Mouse (Mus musculus) MEL (cell line): ENCODE measurements around the gene Tuft1. TPM values are rescaled to one million over a fixed set of nuclear protein-coding genes. Genes with fewer than 3 reads are reported as not detected.
"Not testable (repeated sequence)": the region's sequence is repeated elsewhere in the genome, so short reads cannot be mapped to it uniquely, and the experiment has no call there.

Experiments
- DNase-seq: peaks from one replicate; pipeline ENCODE4 v3.0.0; 2011; ENCODE audit warnings: low read depth, low spot score
- H3K27ac ChIP-seq: 2 replicates; pipeline ENCODE4 v1.5.1; 2012; ENCODE audit warnings: low read depth, mild to moderate bottlenecking, control low read depth, low read length, moderate library complexity; ENCODE audit not compliant: control insufficient read depth
- H3K27me3 ChIP-seq, 2 experiments: fragments of 150-350 bp in 1 of 2; sonication (generic) in 1 of 2; 2 replicates each; pipeline ENCODE4 v1.6.1; 2012; ENCODE audit warnings: low read length in 2 of 2, mild to moderate bottlenecking in 2 of 2, improper control_type of control experiment in 1 of 2, moderate library complexity in 1 of 2; ENCODE audit not compliant: insufficient read depth in 2 of 2, control insufficient read depth in 1 of 2
- H3K36me3 ChIP-seq, 2 experiments: 2 replicates each; pipeline ENCODE4 v1.6.1; 2012 to 2014; ENCODE audit warnings: low read length in 2 of 2, improper control_type of control experiment in 1 of 2, inconsistent platforms in 1 of 2, mild to moderate bottlenecking in 1 of 2; ENCODE audit not compliant: insufficient read depth in 2 of 2, control insufficient read depth in 1 of 2
- H3K4me1 ChIP-seq, 2 experiments: fragments of 150-350 bp in 1 of 2; sonication (generic) in 1 of 2; 2 replicates each; pipeline ENCODE4 v1.6.1; 2012; ENCODE audit warnings: low read length in 2 of 2, improper control_type of control experiment in 1 of 2, mild to moderate bottlenecking in 1 of 2; ENCODE audit not compliant: insufficient read depth in 2 of 2, control insufficient read depth in 1 of 2
- H3K4me3 ChIP-seq, 2 experiments: fragments of 150-350 bp in 1 of 2; sonication (generic) in 1 of 2; 2 replicates each; pipeline ENCODE4 v1.5.1; 2012; ENCODE audit warnings: low read depth in 2 of 2, low read length in 2 of 2, mild to moderate bottlenecking in 2 of 2, moderate library complexity in 2 of 2, control low read depth in 1 of 2, improper control_type of control experiment in 1 of 2; ENCODE audit not compliant: control insufficient read depth in 1 of 2, insufficient read depth in 1 of 2
- H3K79me2 ChIP-seq: 2 replicates; pipeline ENCODE4 v1.6.1; 2012; ENCODE audit warnings: mild to moderate bottlenecking, low read length, moderate library complexity; ENCODE audit not compliant: control insufficient read depth, poor library complexity, insufficient read depth
- H3K9ac ChIP-seq: 2 replicates; pipeline ENCODE4 v1.6.1; 2012; ENCODE audit warnings: low read depth, mild to moderate bottlenecking, control low read depth, low read length, moderate library complexity; ENCODE audit not compliant: control insufficient read depth, poor library complexity, severe bottlenecking
- H3K9me3 ChIP-seq: fragments of 150-350 bp; sonication (generic); replicated peaks from 2 replicates; pipeline ENCODE4 v1.6.1; 2012; ENCODE audit warnings: mild to moderate bottlenecking, low read length, improper control_type of control experiment, moderate library complexity; ENCODE audit not compliant: insufficient read depth
- BHLHE40 ChIP-seq: IDR thresholded peaks from 2 replicates; pipeline ENCODE4 v1.6.1; 2012; ENCODE audit warnings: low read depth, mild to moderate bottlenecking, inconsistent platforms, low read length, improper control_type of control experiment, borderline replicate concordance
- ELF1 ChIP-seq: IDR thresholded peaks from 2 replicates; pipeline ENCODE4 v1.6.1; 2014; ENCODE audit warnings: low read depth, mild to moderate bottlenecking, inconsistent platforms, low read length, improper control_type of control experiment, moderate library complexity
- SIN3A ChIP-seq: IDR thresholded peaks from 2 replicates; pipeline ENCODE4 v1.6.1; 2012; ENCODE audit warnings: low read length, improper control_type of control experiment, inconsistent platforms
- SMC3 ChIP-seq: IDR thresholded peaks from 2 replicates; pipeline ENCODE4 v1.6.1; 2011; ENCODE audit warnings: low read depth, low read length, improper control_type of control experiment
- TCF12 ChIP-seq: IDR thresholded peaks from 2 replicates; pipeline ENCODE4 v1.6.1; 2014; ENCODE audit warnings: low read depth, mild to moderate bottlenecking, inconsistent platforms, low read length, improper control_type of control experiment, moderate library complexity
- USF1 ChIP-seq: IDR thresholded peaks from 2 replicates; pipeline ENCODE4 v1.6.1; 2014; ENCODE audit warnings: low read depth, mild to moderate bottlenecking, inconsistent platforms, low read length, improper control_type of control experiment, moderate library complexity
- ZNF384 ChIP-seq: IDR thresholded peaks from 2 replicates; pipeline ENCODE4 v1.6.1; 2012; ENCODE audit warnings: low read depth, mild to moderate bottlenecking, inconsistent platforms, low read length, improper control_type of control experiment
- polyA plus RNA-seq, 2 experiments: library from polyadenylated mRNA; stranded (reverse) in 1 of 2; unstranded in 1 of 2; fragments of >175 nt in 1 of 2; fragments of >200 nt in 1 of 2; gene quantifications; 2 replicates each; pipeline versions ENCODE4 v1.2.1 to v1.2.4; 2012; ENCODE audit warnings: low replicate concordance in 2 of 2, low read depth in 1 of 2; ENCODE audit not compliant: insufficient read length in 2 of 2, insufficient read depth in 1 of 2, missing spikeins in 1 of 2
- total RNA-seq: library from RNA; depleted of rRNA; stranded (reverse); fragments of 300-350 nt; gene quantifications from 2 replicates; pipeline ENCODE4 v1.2.3, GENCODE M21; 2012

Gene Tuft1
- total and polyA plus RNA-seq, 3 experiments = 6.6 to 13.5 TPM; not detected in 1

DNA sequence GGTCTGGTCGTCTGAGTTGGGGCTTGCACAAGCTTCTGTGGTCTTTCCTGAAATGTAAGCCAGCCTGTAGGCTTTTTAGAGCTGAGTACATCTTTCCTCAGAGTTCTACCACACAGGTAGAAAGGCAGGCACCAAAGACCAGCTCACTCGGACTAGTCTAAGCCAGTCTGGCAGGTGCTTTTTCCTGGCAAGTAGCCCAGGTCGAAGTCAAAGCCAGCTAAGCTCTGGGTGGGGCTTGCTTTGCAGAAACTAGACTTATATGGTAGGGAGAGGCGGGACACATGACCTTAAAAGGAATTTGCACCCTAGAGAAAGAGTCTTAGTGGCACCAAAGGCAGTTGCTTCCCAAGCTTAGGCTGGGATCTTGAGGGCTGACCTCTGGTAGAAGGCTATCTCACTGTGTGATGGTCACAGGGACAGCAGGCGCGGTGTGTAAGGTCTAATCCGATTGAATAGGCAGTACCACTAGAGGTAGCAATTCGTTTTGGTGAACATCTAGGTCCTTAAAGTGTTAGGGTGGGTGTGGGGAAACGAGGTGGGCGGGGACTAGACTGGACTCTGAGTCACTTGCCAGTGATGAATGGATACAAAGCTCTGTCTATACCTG, 573 bp upstream of the Tuft1 start:
- H3K27me3 ChIP-seq = not testable (repeated sequence)
- H3K9ac ChIP-seq = peak overlapping the region; percentile 52; the same call in 1 of the 2 replicates

DNA sequence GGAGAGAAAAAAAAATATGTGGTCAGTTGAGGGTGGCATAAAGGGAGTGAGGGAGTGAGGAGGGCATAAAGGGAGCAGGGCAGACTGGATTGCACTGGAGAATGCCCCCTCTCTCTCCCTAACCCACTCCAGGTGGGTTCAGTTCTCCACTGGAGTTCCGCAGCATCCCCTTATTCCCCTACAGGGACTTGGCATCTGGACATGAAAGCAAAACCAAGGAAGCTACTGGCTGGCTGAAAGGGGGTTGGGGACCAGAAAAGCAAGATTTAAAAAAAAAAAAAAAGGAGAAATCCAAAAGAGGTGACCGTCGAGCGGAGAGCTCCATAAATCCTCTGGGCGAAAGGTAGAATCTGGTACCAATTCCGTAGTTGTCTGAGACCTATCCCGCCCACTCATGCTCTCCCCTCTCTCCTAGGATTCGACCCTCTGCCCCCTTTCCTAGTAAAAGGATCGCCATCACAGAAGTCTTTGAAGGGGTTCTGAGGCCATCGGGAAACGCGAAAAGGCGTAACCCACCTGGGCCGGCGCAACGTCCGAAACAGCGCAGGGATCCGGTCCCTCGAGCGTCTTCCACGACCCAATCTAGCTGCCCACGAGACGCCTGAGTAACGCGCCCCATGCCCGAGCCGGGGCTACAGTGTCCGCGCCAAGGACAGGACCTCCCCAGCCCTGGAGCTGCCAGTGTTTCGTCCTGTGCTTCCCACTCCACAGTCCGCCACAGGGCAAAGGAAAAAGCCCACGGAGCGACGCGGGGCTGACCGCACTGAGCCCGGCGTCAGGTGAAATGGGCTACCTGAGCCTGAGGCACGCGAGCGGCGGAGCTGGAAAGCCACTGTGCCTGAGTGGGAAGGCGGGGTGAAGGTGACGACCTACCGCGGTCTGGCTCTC, 576 bp downstream of the Tuft1 start:
- not testable (repeated sequence) for H3K79me2 ChIP-seq, DNase-seq, H3K9me3 ChIP-seq
- peak overlapping the region; percentile 46 to 58 for H3K4me3 ChIP-seq
- peak; percentile 82 for TF ChIP-seq ZNF384
- TF ChIP-seq, all 39 proteins: peak for 1; not testable (repeated sequence) for 38
- not testable (repeated sequence) for H3K27me3 ChIP-seq, H3K27ac ChIP-seq, H3K36me3 ChIP-seq
- Histone ChIP-seq H3K4me1 (peaks cover 3 to 10% of the 10 kb centered on the region in 2 experiments; a peak in 3 of 4 replicates), H3K9ac (peak overlapping the region; percentile 56)

More for the DNA sequence above, 573 bp upstream of the Tuft1 start:
- H3K4me1 ChIP-seq = peaks cover 3 to 10% of the 10 kb centered on the region in 2 experiments; a peak in 3 of 4 replicates
- not testable (repeated sequence) for H3K9me3 ChIP-seq, H3K79me2 ChIP-seq, H3K36me3 ChIP-seq
- peak; percentile 56 for TF ChIP-seq USF1
- peak overlapping the region; percentile 20 to 53 for H3K4me3 ChIP-seq
- H3K27ac ChIP-seq = peak overlapping the region; percentile 63
- peak; percentile 88 for DNase-seq

GRCm38 (mm10) chr3:94653967-94654366, 4.7 kb downstream of the Tuft1 start:
- H3K9me3 ChIP-seq, H3K36me3 ChIP-seq, H3K79me2 ChIP-seq, H3K9ac ChIP-seq, H3K27ac ChIP-seq, DNase-seq, H3K27me3 ChIP-seq, H3K4me3 ChIP-seq: not testable (repeated sequence)
- peaks cover 6 to 12% of the 10 kb centered on the region in 2 experiments for H3K4me1 ChIP-seq

DNA sequence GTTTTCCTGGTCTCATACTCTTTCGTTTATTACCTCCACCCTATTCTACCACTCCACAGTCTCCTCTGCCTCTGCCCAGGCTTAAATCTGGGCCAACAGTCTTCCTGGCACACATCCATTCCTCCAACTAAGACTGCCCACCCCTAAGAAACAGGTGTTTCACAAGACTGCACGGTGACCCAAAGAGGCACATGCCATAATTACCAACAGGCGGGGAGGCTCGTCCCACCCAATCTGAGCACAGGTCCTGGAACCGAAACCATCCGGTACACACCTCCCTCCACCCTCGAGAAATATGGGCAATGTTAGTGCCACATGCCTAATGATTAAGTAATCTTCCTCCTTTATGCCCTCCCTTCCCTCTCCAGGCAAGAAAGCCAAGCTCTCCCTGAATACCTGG, 8.3 kb downstream of the Tuft1 start:
- Histone ChIP-seq H3K4me3 (no peak overlapping the region), H3K36me3 (peaks cover 0 to 10% of the 10 kb centered on the region in 2 experiments; a peak in 2 of 4 replicates), H3K27me3 (no peaks in the 10 kb centered on the region), H3K79me2 (no peaks in the 10 kb centered on the region), H3K4me1 (peaks cover 9 to 12% of the 10 kb centered on the region in 2 experiments), H3K27ac (no peak overlapping the region), H3K9ac (no peak overlapping the region), H3K9me3 (no peaks in the 10 kb centered on the region)
- DNase-seq = no peak
- TF ChIP-seq BHLHE40 (no peak), ELF1 (no peak), TCF12 (no peak), SIN3A (no peak), SMC3 (no peak)
